Mouse (Mus musculus): Measurements from ENCODE around the gene Trmt11.

GRCm38 (mm10) chr10:30552377-30552776, 48.2 kb downstream of the Trmt11 start:
- TF ChIP-seq CTCF (IDR thresholded peaks at IDR 0.05; ENCODE audit: insufficient read depth, low read length) (no peak), POLR2A (IDR thresholded peaks at IDR 0.05; ENCODE audit: borderline replicate concordance, extremely low read depth, low read depth, low read length) (no peak)
